Mouse (Mus musculus): ENCODE results near the gene Agfg2.

Gene Agfg2

DNA sequence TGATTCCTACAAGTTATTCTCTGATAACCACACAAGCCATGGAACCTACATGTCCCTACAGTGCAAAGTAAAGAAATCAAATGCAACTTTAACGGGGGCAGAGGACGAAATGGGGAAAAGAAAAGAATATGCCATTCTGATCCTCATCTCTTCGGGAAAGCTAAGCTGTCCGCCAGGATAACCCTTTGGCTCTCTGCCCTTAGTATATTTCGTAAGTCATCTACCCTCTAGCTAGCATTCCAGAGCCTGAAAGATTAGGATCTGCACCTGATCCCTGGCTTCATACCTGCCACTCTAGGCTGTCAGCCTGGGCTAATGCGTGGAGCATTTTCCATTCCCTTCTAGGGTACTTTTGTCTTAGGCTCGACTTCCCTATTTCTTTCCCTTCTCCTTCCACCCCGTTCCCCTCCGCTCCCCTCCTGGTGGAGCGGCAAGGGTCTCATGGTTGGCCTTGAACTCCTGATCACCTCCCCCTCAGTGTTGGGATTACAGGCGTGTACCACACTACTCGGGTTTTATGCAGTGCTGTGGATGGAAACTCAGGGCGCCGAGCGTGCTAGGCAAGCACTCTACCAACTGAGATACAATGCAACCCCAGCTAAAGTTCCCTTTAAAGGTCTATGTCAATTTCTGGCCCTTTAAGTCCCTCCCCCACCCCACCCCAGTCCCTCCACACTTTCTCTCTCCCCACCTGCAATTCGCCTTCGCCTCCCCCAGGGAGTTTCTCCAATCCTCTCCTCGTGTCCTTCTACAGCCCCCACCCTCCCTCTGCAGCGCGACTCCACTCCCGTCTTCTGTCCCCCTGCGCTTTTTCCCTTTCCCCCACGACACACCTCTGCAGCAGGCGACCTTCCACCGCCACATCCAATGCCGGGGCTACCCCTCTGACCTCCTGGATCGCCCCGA is 885 bp downstream of the Agfg2 start:
- DNase-seq (ENCODE audit: low spot score): peak; percentile 26

DNA sequence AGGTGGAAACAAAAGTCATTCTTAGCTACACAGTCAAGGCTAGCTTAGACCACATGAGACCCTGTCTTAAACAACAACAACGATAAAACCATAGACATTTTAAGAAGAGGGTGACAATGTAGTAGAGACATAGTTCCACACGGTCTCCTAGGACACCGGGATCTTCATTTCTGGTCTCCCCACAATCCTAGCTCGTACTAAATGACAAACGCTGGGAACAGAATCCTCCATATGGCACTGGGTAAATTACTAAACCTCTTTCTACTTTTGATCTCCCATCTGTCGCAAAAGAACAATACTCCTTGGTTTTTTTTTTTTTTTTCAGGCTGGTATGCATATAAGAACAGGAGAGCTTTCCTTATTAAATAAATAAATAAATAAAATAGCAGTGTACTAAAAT is 2.0 kb downstream of the Agfg2 start:
- no peak for DNase-seq (ENCODE audit: low spot score)

DNA sequence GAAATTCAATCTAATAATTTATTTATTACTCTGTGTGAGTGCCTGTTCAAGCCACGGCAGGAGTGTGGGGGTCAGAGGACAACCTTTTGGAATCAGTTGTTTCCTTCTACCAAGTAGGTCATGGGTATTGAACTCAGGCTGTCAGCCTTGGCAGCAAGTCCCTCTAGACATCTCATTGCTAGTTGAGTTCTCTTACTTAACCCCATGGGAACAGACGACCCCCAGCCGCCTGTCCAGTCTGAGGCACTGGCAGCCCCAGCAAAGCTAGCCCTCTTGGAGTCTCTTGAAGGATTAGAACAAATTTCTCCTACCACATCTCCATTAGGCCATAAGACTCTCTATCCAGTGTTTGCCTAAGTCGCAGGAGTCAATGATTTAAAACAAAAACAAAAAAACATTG is 4.8 kb downstream of the Agfg2 start:
- DNase-seq (ENCODE audit: low spot score): no peak

DNA sequence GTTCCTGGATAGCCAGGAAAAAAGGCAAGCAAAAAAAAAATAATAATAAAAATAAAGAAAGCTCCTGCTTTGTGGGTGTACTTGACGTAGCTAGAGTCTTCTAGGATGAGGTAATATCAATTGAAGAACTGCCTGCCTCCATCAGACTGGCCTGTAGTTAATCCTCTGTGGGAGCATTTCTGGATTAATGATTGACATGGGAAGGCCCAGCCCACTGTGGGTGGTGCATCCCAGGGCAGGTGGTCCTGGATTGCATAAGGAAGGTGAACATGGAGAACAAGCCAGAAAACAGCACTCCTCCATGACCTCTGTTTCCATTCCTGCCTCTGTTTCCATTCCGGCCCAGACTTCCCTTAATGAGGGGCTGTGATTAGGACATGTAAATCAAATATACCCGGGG is 5.8 kb downstream of the Agfg2 start:
- no peak for DNase-seq (ENCODE audit: low spot score)

DNA sequence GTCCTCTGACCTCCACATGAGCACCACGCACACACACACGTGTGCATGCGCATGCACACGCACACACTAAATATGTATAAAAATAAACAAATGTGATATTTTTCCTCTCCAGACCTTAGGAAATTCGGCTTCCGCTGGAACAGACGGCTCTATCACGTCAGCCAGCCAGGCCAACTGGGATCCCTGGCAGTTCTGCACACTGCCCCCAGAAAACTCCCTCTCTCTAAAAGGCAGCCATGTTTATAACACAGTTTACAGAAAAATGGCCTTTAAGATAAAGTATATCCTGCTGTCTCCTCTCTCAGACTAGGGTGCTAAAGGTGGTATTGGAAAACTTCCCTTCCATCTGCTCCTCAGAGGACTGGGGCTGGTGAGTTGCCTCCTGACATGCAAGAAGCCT is 6.7 kb downstream of the Agfg2 start:
- no peak for DNase-seq (ENCODE audit: low spot score)

DNA sequence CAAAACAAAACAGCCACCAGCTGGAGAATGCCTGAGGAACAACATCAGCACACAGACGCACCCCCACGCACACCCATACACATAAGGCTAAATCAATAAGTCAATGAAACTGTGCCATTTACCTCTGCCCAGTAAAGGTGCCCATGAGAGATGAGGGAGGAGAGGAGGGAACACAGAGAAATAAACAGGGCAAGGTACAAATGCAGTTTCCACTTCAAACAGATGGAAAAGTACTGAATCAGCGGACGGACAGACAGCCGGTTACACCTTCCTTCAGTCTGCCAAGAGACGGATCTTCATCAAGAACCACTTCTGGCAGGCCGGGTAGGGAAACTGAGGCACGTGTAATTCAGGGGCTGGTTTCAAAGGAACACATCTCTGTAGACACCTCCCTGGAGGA is 9.7 kb downstream of the Agfg2 start:
- DNase-seq (ENCODE audit: low spot score): no peak

DNA sequence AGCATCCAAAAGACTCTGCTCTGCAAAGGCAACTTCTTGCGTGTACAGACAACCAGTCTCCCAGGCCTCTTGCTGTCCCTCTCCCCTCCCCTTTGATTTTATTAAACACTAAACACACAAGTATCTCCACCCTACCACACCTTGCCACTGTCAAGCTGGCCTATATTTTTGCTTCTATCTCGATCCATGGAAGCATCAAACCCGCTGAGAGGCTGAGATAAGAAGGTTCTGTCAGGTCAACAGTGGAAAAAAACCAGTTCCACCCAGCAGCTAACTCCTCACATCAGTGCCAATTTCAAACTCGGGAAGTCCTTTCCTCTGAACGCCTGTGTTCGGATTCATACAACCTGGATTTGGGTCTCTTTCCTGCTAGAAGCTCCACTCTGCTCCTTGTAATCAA is 11.5 kb downstream of the Agfg2 start:
- no peak for DNase-seq (ENCODE audit: low spot score)

- no peak for DNase-seq (ENCODE audit: low spot score)
These were observed 12.2 kb downstream of the Agfg2 start for GRCm38 (mm10) chr5:137672361-137672760.

DNA sequence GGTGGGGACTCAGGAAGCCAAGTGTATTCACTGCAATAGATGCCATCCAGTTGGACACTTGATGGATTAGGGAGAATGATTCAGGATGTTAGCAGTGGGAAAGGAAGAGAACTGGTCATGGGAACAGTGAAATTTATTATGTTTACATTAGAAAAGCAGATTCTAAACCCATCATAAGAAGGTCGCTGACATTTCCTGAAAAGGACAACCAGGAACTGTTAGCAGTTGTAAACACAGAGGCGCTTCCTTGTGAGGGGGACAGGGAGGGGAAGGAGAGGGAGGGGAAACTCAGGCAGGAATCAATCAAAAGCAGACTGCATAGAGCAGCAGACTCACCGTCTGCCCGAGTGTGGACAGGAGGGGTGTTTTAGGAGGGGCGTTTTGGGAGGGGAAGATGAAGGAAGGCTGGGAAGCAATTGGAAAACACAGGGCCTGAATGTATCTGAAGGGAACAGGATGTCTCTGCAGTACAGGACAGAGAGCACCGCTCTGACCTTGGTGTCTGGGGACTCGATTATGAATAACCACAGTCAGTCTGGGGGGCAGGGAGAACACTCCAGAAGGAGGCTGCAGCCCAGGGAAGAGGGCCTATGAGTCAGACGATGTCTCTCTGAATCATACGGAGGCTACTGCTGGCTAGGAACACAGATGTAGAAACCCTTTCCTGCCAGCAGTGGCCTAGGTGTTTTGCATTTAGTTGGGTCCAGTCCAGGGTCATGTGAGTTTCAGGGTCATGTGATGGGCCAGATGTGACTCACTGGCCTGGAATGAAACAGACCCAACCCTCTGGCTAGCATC is 12.9 kb downstream of the Agfg2 start:
- peak; percentile 44 for DNase-seq (ENCODE audit: low spot score)

DNA sequence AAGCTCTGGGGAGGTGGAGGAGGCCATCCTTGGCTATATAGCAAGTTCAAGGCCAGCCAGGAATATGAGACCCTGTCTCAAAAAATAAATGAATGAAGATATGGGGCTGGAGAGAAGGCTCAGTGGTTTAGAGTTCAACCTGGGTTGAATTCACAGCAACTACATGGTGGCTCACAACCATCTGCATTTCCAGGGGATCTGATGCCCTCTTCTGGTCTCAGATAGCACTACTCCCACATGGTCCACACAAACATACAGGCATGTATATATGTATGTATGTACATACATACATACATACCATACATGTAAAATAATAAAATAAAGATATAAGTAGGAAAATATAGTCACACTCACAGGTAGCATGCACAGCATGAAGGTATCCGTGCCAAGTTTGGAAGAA is 14.3 kb downstream of the Agfg2 start:
- no peak for DNase-seq (ENCODE audit: low spot score)

DNA sequence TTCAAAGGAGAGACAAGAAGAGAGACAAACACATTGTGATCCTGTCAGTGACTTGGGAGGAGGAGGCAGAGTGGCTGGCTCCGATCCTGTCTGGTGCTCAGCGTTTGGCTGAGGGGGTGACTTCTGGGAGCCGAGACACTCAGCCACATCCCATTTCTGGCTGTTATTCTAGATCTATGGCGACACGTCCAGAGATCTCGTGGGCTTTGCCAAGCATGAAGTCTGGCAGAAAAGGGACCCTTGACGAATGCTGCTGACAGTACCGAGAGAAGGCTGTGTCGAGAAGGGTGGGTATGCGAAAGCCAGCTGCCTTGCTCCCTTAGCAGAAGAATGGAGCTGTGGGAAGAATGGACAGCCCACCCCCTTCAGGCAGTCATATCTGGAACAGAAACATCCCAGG is 15.6 kb downstream of the Agfg2 start:
- DNase-seq (ENCODE audit: low spot score): no peak

- DNase-seq (ENCODE audit: low spot score): no peak
These were observed 21.5 kb downstream of the Agfg2 start for GRCm38 (mm10) chr5:137663057-137663456.

DNA sequence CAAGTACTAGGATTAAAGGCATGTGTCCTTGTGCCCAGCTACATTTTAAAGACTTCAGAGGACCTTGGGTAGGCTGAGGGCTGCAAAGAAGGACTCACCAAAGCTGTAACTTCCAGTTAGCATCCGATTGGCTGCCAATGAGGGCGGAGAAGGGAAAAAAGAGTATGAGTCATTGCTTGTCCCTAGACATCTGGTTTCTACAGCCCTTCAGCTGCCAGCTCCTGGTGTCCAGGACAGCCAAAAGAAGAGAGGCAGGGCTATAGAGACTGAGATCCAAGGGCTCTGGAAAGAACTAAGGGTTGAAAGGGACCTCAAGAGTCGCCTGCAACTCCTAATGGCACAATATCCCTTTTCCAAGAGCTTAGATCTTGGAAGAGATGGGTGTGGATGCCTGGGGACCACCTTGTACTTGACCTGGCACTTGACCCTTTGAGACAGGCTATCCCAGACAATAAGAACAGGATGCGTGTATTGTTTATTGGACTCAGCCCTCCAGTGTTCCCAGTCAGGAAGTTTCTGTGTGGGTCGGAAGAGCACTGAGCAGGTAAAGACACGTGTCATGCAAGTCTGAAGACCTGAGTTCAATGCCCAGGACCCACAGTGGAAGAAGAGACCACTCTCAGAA is 24.4 kb downstream of the Agfg2 start:
- no peak for DNase-seq (ENCODE audit: low spot score)

DNA sequence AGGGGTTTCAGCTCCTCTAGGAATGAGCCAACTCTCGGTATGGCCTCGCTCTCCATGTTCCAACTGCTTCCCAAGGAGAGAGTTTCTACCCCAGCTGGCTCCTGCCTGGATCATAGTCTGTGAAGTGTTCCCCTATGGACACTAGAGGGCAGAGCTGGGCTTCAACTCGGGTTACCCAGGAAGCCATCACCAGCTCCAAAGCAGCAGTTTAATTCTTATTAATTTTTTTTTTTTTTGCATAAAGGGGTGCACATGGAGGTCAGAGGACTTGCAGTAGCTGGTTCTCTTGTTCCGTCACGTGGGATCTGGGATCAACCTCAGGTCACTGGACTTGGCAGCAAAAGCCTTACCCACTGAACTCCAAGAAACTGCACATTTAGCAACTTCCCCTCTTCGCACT is 27.5 kb downstream of the Agfg2 start:
- DNase-seq (ENCODE audit: low spot score): peak; percentile 84

GRCm38 (mm10) chr5:137654746-137655145 is 29.8 kb downstream of the Agfg2 start:
- no peak for DNase-seq (ENCODE audit: low spot score)

DNA sequence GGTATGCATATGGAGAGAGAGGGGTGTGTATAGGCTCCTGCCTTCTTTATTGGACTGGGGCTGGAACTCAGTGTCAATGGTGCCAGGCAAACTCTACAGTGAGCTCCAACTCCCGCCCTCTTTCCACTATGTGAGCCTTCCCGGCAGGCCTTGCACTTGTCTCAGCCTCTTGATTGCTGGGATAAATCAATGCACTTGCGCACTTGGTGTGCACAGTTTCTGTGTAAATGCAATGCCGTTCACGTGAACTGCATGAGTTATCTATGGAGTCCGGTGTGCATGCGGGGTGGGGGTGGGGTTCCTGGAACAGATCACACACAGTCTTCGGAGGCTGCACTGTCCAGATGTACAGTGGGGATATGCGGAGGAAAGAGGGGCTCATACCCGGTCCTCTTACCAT is 31.2 kb downstream of the Agfg2 start:
- DNase-seq (ENCODE audit: low spot score): no peak

GRCm38 (mm10) chr5:137652474-137652873 is 32.1 kb downstream of the Agfg2 start:
- peak; percentile 78 for DNase-seq (ENCODE audit: low spot score)

GRCm38 (mm10) chr5:137649669-137650571 is 34.6 kb downstream of the Agfg2 start:
- peak; percentile 29 for DNase-seq (ENCODE audit: low spot score)

- DNase-seq (ENCODE audit: low spot score): no peak
These were observed 35.3 kb downstream of the Agfg2 start for GRCm38 (mm10) chr5:137649251-137649650.

- DNase-seq (ENCODE audit: low spot score): no peak
These were observed 36.5 kb downstream of the Agfg2 start for GRCm38 (mm10) chr5:137647827-137648601.

DNA sequence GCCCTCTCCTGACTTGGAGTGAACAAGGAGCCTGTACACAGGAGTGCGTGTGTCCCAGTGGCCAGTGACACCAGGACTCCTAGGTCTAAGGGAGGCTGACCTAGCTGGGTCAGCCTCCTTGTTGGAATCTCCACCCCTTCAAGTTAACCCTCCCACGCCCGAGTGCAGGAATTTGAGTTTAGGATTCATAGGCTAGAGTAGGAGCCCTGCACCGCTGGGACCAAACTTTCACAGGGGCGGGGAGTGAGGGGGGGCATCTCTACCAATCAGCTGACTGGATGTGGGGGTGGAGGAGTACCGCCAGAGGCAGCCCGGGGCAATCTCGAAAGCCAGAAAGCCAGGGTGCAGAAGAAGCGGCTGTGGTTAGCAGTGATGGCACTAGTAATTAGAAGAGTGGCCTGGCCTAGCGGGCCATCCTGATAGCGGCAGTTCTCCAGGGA is 38.9 kb downstream of the Agfg2 start, which contains the start of gene Irs3:
Gene Irs3 (minus strand): TSS at position 63 of the 440 bp plus-strand sequence.
- DNase-seq (ENCODE audit: low spot score): peak; percentile 41

Measured in embryo, embryonic 10 days (tissue).